Mouse (Mus musculus): Measurements from ENCODE around the gene Megf6. TPM values are rescaled to one million over a fixed set of nuclear protein-coding genes. Genes with fewer than 3 reads are reported as not detected.

Gene Megf6
- under 1 TPM; 0.21 to 0.67 (median 0.25) TPM for total RNA-seq (2022)

DNA sequence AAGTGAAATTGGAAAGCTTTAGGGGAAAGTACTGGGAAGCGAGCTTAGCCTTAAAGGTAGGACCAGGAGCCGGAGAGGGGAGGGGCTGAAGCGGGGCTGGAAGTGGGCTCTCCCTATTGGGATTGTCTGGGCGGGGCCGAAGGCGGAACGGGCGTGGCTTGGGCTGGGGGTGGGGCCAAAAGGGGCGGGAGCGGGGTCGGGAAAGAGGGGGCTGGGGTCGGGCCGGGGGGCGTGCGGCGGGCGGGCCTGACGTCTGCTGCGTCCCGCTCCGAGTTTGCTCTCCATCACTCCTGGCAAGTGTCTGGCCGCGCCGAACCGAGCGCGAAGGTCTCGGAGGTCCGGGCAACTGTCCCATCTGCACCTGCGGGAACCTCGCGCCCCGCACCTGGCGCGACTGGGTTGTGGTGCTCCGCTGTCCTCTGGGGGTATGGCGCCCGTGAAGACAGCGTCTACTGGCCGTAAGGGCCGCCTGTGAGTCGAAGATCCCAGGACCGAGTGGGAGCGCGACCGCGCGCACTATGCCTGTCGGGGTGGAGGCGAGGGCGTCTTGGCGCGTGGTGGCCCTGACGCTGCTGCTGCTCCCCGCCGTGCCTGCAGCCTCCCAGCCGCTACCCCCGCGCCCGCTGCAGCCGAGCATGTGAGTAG lies at the start of gene Megf6:
TSS of gene Megf6 (plus strand) at position 225 of the 645 bp plus-strand sequence.
- no peak for DNase-seq (ENCODE audit: low spot score in 2 of 2)

DNA sequence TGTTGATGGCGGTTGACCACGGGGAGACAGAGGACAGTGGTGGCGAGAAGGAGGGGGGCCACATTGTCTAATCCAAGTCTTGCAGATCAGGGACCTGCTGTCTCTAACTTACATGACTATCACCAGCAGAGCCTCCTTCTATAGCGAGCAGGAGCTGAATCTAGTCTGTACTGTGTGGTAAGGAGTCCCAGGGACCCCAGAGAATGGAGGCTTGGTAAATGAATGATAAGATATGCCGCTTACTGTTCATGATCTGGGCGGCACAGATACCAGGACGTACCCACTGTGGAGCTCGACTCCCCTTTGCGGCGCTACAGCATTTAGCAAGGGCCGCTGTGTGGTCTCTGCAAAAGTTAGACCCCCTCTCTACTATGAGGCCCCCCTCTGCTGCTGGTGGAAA lies 48.7 kb upstream of the Megf6 start:
- no peak for DNase-seq (ENCODE audit: low spot score in 2 of 2)

GRCm38 (mm10) chr4:154122374-154122773 lies 48.2 kb upstream of the Megf6 start:
- DNase-seq (ENCODE audit: low spot score in 2 of 2) = no peak

DNA sequence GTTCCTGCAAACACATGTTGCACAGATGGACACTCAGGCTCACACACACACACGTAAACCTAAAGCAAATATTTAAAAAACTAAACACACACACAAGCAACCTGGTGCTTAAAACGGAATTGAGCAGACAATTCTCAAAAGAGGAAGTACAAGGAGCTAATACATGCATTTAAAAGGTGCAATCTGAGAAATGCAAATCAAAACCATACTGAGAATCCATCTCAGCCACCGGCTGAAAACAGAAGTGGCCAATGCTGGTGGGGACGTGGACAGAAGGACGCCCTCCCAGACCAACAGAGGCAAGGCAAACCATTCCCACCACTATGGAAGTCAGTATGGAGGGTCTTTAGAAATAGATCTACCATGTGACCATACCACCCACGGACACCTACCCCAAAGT lies 47.0 kb upstream of the Megf6 start:
- no peak for DNase-seq (ENCODE audit: low spot score in 2 of 2)

DNA sequence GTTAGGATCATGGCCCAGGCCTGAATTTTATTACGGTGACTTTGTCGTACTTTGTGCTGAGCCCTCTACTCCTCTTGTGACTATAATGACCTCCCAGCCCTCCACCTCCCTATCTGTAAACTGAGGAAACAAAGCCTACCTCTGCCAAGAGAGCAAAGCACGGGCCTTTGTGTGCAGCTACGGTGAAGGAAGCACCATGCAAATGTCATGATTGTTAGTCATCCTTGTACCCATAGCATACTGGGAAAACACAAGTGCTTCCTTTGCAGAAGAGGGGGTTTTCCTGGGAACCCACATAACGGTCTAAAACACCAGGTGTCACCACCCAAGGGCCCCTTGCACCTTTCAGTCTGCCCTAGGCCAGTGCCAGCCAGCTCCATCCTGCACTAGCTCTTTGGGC lies 45.3 kb upstream of the Megf6 start:
- no peak for DNase-seq (ENCODE audit: low spot score in 2 of 2)

DNA sequence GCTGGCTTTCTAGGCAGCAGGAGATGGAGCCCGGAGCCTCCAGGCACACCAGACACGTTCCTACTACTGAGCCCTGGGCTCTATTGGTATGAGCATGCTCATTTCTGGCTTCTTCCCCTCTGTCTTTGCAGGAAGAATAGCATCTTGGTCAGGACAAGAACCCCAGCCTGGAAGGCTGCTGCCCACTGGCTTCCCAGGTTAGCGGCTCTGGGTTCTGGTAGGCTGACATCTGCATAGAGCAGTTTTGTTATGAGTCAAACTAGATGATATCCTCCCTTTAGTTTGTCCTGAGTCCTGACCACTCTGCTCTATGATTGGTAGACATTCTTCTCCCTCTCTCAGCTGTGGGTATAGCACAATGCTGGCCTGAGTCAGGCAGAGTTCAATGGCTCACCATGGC lies 43.3 kb upstream of the Megf6 start:
- no peak for DNase-seq (ENCODE audit: low spot score in 2 of 2)

- no peak for DNase-seq (ENCODE audit: low spot score in 2 of 2)
Measured at GRCm38 (mm10) chr4:154129950-154130349, 40.6 kb upstream of the Megf6 start.

DNA sequence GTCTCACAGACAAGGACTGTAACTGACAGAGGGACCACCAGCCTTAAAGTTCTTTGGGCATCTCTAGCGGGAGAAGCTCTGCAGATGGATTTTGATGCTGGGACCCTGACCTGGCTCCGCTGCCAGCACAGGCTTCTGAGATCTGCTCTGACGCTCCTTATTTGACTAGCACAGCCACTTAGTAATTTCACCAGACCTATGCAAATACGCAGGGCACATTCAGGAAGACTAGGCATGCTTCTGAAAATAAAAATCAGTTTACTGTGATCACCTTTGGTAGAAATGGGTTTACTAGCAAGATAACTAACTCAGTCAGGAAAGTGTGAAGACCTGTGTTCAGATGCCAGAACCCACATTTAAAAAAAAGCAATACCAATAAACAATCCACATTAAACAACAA lies 38.6 kb upstream of the Megf6 start:
- no peak for DNase-seq (ENCODE audit: low spot score in 2 of 2)

DNA sequence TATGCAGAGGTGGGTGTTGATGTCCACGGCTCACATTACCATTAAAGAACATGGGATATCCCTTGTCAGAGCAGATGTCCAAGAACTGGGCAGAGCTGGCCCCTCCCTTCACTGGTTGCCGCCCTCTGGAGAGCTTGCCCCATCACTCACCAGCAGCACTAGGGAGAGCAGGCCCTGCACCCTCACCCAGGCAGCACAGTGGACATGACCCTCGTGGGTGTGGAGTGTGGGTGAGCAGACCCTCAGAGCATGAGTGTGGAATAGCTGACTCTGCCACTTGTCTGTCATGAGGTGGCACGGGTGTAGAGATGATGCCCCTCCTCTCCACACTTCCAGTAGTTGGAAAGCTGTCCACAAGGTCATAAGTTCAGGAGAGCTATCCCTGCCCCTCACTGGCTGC lies 35.7 kb upstream of the Megf6 start:
- DNase-seq (ENCODE audit: low spot score in 2 of 2) = no peak

- no peak for DNase-seq (ENCODE audit: low spot score in 2 of 2)
Measured at GRCm38 (mm10) chr4:154137139-154137538, 33.4 kb upstream of the Megf6 start.

DNA sequence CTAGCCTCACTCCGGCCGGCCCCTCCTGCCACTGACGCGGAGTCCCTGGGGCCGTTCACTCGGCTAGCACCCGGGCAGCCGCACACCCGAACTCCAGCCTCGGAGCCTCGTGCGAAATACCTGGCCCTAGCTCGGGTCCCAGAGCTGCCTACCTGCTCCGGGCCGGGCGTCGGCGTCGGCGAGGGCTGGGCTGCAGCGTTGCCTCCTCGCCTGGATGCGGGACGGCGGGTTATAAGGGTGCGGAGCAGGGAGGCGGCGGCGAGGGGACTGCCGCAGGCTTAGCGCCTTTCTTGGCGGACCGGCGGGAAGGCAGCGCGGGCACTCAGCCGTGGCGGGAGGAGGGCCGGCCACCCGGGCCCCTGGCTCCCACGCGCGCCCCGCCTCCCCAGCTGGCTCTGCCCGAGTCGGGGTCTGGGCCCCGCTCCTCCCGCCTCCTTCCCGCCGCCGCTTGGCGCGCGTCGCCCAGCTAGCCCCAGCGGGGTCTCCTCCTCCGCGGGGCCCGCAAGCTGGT lies 30.8 kb upstream of the Megf6 start:
- no peak for DNase-seq (ENCODE audit: low spot score in 2 of 2)

DNA sequence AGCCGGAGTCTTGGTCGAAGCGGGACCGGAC lies 30.5 kb upstream of the Megf6 start, which contains the start of gene Trp73:
TSS of gene Trp73 (minus strand) at position 27 of the 31 bp plus-strand sequence.
- no peak for DNase-seq (ENCODE audit: low spot score in 2 of 2)

DNA sequence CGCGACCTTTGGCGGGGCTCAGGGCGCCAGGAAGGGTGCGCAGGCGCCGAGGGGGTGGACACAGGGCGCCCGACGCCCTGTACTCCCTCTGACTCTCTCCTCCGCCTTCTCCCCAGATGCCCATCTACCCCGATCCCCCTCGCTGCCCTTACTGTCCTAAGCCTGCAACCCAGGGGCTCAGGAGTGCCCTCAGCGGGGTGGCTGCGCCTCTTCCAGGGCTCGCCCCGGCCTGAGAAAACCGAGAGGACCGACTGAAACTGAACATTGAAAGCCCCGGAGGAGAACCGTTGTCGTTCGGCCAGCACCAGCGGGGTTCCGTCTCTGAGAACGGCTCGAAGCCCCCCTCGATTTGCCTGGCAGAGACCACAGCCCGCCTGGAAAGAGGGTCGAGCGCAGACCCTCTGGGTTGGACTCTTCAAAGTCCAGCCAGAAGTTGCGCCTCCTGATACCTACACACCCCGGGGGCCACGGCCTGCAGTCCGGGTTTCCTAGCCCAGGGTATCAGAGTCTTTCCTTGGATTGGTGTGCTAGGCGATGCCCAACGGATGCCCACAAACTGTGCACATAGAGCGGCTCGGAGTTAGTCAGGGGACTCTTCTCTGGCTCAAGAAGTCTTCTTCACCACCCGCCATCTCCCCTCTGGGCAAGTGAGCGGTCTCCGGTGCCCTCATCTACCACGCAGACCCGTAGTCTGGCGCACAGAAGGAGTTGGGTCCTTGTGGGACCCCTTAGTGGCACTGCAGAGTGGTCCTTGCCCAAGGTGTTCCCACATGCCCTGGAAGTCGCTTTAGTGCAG lies 30.1 kb upstream of the Megf6 start:
- DNase-seq (ENCODE audit: low spot score in 2 of 2) = no peak

- no peak for DNase-seq (ENCODE audit: low spot score in 2 of 2)
Measured at GRCm38 (mm10) chr4:154141009-154141867, 29.3 kb upstream of the Megf6 start.

DNA sequence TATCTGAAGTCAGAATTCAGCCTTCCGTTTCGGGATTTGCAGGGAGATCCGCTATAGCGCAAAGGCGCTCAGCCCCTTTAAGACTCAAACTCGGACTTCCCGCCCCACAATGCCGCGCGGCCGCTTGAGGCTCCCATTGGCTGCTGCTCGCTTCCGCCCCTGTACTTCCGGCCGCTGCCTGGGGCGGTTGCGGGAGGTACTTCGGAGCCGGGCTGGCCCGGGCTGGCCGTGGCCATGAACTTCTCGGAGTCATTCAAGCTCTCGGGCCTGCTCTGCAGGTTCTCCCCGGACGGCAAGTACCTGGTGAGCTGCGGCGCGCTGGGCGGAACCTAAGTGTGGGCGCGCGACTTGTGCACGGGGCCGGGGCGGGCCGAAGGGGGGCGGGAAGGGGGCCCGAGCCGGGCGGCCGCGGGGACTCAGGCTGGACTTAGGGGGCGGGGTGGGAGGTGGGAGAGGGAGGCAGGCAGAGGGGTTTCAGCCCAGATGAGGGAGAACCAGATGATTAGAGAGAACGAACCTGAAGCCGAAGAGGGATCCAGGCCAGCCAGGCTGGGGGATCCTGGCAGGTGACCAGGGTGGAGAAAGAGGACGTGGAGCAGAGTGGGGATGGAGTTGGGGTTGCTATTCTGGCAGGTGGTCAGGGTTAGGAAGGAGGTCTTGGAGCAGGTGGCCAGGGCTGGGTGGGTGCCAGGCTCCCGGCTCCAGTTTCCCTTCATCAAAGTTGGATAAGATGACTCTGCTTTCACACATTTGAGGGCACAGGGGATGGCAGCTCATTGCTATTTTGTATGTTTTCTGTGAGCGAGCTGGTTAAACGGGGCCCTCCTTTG lies 28.1 kb upstream of the Megf6 start, which contains the start of gene Wrap73:
TSS of gene Wrap73 (plus strand) at position 162 of the 830 bp plus-strand sequence.
- peak; percentile 78 to 81 for DNase-seq (ENCODE audit: low spot score in 2 of 2)

GRCm38 (mm10) chr4:154144712-154145111 lies 25.8 kb upstream of the Megf6 start:
- DNase-seq (ENCODE audit: low spot score in 2 of 2) = no peak

DNA sequence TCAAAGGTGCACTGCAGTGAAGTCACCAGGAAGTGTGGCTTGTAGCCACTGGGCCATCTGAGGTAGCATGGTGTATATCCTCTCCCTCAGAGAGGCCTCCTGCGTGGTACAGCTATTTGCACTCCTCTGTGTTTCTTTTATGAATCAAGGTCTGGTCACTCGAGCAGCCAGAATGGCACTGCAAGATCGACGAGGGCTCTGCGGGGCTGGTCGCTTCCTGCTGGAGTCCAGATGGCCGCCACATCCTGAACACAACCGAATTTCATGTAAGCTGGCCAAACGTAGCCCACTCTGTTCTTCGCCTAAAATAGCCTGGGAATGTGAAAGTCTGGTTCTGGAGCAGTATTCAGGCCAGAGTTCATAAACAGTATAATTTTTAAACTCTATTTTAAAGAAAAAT lies 24.2 kb upstream of the Megf6 start:
- no peak for DNase-seq (ENCODE audit: low spot score in 2 of 2)

DNA sequence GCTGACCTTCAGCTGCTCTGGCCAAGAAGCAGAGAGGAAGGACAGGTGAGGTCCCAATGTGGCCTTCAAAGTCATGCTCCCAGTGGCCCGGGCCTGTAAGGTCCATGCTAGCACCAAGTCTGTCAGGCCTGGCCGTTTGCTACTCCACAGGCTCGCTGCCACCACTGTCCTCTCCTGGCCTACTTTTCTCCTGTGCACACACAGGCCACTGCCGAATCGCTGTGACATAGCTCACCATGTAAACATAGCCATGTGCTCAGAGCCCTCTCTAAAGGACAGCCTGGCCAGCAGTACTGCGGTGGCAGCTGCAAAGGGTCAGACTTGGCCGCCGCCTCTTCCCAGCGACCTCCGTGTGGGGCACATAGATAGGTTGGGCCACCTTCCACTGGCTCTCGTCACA lies 16.4 kb upstream of the Megf6 start:
- DNase-seq (ENCODE audit: low spot score in 2 of 2) = peak in 1 of 2 experiments; percentile 15

DNA sequence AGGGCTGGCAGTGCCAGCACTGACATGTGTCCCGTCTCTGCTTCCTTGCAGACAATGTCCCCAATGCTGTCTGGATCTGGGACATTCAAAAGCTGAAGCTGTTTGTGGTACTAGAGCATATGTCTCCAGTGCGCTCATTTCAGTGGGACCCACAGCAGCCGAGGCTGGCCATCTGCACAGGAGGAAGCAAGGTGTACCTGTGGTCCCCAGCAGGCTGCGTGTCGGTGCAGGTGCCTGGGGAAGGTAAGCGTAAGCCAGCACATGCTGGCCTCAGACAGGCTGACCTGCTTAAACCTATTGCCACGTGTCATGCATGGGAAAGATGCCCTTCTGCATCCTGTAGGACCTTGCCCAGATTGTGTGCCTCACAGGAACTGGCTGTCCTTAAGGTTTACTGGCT lies 14.5 kb upstream of the Megf6 start:
- DNase-seq (ENCODE audit: low spot score in 2 of 2) = no peak

- no peak for DNase-seq (ENCODE audit: low spot score in 2 of 2)
Measured at GRCm38 (mm10) chr4:154157970-154158662, 12.4 kb upstream of the Megf6 start.

DNA sequence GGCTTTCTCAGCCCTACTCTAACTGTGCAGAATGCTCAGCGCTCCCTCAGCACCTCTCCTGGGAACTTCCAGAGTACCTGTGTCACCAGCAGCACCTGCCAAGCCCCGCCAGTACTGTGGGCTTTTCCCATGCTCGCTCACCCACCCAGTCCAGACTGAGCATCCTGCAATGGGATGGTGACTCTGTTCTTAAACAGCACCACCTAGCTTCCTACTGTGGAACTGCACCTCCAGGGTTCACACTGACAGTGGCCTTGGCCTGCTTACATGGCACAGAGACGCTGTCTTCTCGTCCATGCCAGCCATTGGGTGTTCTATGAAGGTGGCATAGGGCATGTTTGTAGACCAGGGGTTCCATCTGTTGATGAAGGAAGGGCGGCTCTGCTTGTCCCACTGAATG lies 11.5 kb upstream of the Megf6 start:
- peak; percentile 70 to 73 for DNase-seq (ENCODE audit: low spot score in 2 of 2)
